Mouse (Mus musculus): ENCODE results near the gene Mark4. TPM values are rescaled to one million over a fixed set of nuclear protein-coding genes. Genes with fewer than 3 reads are reported as not detected.

Mark4 gene
- polyA plus RNA-seq, 1 experiment from 2014 or later = 3.8 TPM

DNA sequence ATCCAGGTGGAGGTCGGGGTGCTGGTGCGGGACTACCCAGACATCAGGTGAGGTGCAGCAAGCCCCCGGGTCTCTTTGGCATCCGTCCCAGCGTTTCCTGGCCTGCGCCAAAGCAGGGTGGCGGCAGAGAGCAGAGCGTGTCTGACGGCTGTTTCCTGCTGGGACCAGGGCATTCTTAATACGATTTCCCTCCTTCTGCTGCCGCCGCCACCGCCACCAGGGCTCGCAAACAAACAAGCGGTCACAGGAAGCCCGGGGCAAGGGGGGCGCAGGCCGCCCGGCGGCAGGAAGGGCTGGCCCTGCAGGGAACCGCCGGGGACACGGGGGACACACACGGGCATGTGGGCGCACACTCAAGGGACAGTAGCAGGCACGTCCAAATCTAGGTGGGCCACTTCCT lies 33.1 kb upstream of the Mark4 start:
- no peak overlapping the region for H3K9ac ChIP-seq
- H3K4me1 ChIP-seq = peaks cover 19% of the 10 kb centered on the region
- no peaks in the 10 kb centered on the region for H3K9me3 ChIP-seq (replicated peaks)
- no peak overlapping the region for H3K27ac ChIP-seq
- H3K4me3 ChIP-seq = 0 out of 2 replicates have a peak overlapping the region, but pooled peaks have one; percentile 1
- H3K27me3 ChIP-seq (replicated peaks) = peaks cover 39% of the 10 kb centered on the region
- no peaks in the 10 kb centered on the region for H3K36me3 ChIP-seq
- H3K4me2 ChIP-seq = peak overlapping the region; percentile 36
- WGBS (ENCODE audit: insufficient replicate concordance) = 46% methylated on average over 25 of the region's 26 CpGs
- no peak for ATAC-seq

DNA sequence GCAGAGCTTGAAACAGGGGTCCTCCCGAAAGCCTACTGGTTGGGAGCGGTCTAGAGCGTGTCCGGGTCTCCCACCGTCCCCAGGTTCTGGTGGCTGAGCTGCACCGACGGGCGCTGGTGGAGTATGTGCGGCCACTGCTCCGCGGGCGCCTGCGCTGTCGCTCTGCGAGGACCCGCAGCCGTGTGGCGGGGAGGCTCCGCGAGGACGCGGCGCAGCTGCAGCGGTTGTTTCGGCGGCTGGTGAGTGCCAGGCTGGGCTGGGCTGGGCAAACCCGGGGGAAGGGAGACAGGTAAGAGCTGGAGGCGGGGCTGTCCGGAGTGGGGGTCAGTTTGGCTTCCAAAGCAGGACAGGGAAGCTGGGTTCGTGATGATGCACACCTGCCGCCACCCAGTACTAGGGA lies 30.9 kb upstream of the Mark4 start:
- peak overlapping the region; percentile 13; the same call in 1 of the 2 replicates for H3K4me2 ChIP-seq
- H3K9me3 ChIP-seq (replicated peaks) = no peaks in the 10 kb centered on the region
- no peak overlapping the region for H3K27ac ChIP-seq
- ATAC-seq = no peak
- no peak overlapping the region for H3K4me3 ChIP-seq
- WGBS (ENCODE audit: insufficient replicate concordance) = 61% methylated on average over 31 of the region's 31 CpGs
- H3K27me3 ChIP-seq (replicated peaks) = peaks cover 39% of the 10 kb centered on the region
- H3K4me1 ChIP-seq = peaks cover 12% of the 10 kb centered on the region; the same call in 1 of the 2 replicates
- H3K36me3 ChIP-seq = no peaks in the 10 kb centered on the region
- no peak overlapping the region for H3K9ac ChIP-seq

DNA sequence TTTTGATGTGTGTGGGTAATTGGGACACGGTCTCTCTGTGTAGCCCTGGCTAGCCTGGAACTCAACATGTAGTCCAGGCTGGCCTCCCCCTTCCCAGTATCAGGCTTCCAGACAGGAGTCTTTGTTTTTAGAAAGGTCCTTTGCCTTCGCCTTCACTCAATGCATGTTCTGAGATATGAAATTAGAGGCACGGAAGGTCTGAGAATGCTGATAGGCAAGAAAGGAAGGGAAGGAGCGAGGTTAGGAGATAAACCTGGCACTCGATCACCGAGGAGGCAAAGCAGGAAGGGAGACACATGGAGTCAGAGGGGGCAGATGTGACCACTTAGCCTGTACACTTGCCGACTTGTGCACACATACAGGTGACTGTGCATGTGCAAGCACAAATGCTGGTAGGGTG lies 27.9 kb upstream of the Mark4 start:
- Histone ChIP-seq H3K4me1 (0 out of 2 replicates have a peak, but pooled peaks cover 6% of the 10 kb centered on the region), H3K9ac (no peak overlapping the region), H3K36me3 (no peaks in the 10 kb centered on the region), H3K27me3 (replicated peaks) (peaks cover 32% of the 10 kb centered on the region), H3K4me3 (no peak overlapping the region), H3K4me2 (no peak overlapping the region), H3K9me3 (replicated peaks) (no peaks in the 10 kb centered on the region), H3K27ac (no peak overlapping the region)
- ATAC-seq = no peak
- WGBS (ENCODE audit: insufficient replicate concordance) = 38% methylated on average over 7 of the region's 7 CpGs

DNA sequence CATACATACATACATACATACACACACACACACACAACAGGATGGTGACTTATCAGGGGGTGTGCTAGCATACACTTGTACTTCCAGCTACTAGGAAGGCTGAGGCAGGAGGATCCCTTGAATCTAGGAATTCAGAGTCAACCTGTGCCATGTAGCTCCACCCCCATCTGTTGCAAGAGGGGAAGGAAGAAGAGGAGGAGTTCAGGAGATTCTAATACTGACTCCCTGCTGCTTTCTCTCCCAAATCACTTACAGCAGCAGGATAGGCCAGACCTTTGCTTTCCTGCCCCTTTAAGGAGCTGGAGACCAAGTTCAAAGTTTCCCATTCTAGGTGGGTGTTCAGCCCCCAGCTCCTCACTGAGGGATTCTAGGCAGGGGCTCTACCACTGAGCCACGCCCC lies 26.9 kb upstream of the Mark4 start:
- 100% methylated on average over 1 of the region's 1 CpGs for WGBS (ENCODE audit: insufficient replicate concordance)
- no peak for ATAC-seq
- Histone ChIP-seq H3K36me3 (no peaks in the 10 kb centered on the region), H3K4me1 (0 out of 2 replicates have a peak, but pooled peaks cover 6% of the 10 kb centered on the region), H3K4me2 (no peak overlapping the region), H3K27me3 (replicated peaks) (peaks cover 23% of the 10 kb centered on the region), H3K9ac (no peak overlapping the region), H3K27ac (no peak overlapping the region), H3K9me3 (replicated peaks) (no peaks in the 10 kb centered on the region), H3K4me3 (no peak overlapping the region)

DNA sequence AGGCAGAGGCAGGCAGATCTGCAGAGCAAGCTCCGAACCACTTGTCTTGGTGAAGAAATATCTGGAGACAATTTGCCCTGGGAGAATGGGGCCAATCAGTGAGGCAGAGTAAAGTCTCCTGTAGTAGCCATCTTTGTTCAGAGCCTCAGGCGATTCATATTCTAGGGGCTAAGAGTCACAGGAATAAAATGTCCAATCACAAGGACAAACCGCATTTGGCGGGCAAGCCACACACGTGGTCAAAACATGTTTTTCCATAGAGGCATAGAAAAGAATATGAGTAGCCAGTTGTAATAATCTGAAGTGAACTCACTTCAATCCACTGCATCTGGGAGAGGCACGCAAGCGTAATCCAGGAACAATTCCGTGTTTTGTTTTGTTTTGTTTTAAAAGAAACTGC lies 24.7 kb upstream of the Mark4 start:
- WGBS (ENCODE audit: insufficient replicate concordance) = 78% methylated on average over 8 of the region's 8 CpGs
- H3K9me3 ChIP-seq (replicated peaks) = no peaks in the 10 kb centered on the region

DNA sequence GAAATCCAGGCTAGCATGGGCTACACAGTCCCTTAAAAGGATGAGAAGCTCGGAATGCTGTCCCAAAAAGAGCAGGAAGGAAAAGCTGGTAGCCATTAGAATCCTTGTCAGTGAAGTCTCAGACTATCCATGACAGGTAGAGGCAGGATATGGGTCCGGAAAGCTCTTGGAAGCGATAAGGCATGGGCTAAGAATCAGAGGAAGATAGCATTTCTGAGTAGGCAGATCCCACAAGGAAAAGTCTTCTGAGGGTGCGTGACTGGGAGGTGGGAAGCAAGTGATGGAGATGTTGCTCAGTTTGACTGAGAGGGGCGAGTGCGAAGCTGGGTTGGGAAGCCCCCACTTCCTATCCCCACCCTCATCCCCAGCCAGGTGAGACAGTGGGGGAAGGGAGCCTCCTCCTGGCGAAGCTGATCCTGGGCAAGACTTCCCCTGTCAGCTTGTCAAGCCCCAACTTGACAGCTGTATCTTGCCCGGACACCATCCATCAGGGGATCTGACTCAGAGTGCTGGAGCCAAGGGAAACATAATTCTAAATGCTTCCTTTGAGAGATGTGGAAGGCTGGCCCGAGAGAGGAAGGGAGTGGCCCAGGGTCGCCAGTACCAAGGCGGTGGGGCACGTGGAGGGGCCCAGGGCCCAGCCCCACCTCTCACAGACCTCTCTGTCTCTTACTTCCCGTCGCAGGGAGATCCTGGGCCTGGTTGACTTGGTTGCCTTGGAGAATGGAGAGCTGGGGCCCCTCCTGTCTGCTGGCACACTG lies 19.2 kb upstream of the Mark4 start:
- H3K27me3 ChIP-seq (replicated peaks) = peaks cover 32% of the 10 kb centered on the region
- ATAC-seq = no peak
- H3K9ac ChIP-seq = no peak overlapping the region
- no peak overlapping the region for H3K27ac ChIP-seq
- 23% methylated on average over 14 of the region's 14 CpGs for WGBS (ENCODE audit: insufficient replicate concordance)
- H3K4me3 ChIP-seq = no peak overlapping the region
- peaks cover 30% of the 10 kb centered on the region for H3K4me1 ChIP-seq
- H3K36me3 ChIP-seq = peaks cover 5% of the 10 kb centered on the region; the same call in 1 of the 2 replicates
- no peak overlapping the region for H3K4me2 ChIP-seq
- H3K9me3 ChIP-seq (replicated peaks) = no peaks in the 10 kb centered on the region

More for the DNA sequence above, 24.7 kb upstream of the Mark4 start:
- no peak overlapping the region for H3K9ac ChIP-seq
- peaks cover 7% of the 10 kb centered on the region; the same call in 1 of the 2 replicates for H3K27me3 ChIP-seq (replicated peaks)
- no peak for ATAC-seq
- no peaks in the 10 kb centered on the region for H3K36me3 ChIP-seq
- no peak overlapping the region for H3K4me3 ChIP-seq
- H3K4me1 ChIP-seq = peaks cover 13% of the 10 kb centered on the region; the same call in 1 of the 2 replicates
- H3K27ac ChIP-seq = no peak overlapping the region
- no peak overlapping the region for H3K4me2 ChIP-seq

DNA sequence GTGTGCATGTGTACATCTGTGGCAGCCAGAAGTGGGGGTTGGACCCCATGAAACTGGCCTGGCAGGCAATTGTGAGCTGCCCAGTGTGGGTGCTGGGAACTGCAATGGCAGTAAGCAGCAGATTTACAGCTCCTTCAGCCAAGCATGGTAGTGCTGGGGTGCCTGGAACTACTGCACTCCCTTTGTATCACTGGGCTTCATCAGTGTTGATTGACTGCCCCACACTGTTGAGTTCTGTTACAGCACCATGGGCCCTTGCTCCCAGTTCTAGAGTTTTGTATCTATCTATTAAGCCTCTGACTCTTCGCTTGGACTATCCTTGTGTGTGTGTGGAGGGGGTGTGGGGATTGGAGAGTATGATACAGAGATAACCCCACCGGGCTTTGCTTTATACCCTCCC lies 18.5 kb upstream of the Mark4 start:
- H3K4me3 ChIP-seq = no peak overlapping the region
- no peak for ATAC-seq
- H3K27me3 ChIP-seq (replicated peaks) = peaks cover 39% of the 10 kb centered on the region
- peaks cover 5% of the 10 kb centered on the region; the same call in 1 of the 2 replicates for H3K36me3 ChIP-seq
- no peak overlapping the region for H3K27ac ChIP-seq
- H3K9me3 ChIP-seq (replicated peaks) = no peaks in the 10 kb centered on the region
- 34% methylated on average over 2 of the region's 2 CpGs for WGBS (ENCODE audit: insufficient replicate concordance)
- H3K4me1 ChIP-seq = peaks cover 32% of the 10 kb centered on the region
- H3K4me2 ChIP-seq = no peak overlapping the region
- no peak overlapping the region for H3K9ac ChIP-seq

DNA sequence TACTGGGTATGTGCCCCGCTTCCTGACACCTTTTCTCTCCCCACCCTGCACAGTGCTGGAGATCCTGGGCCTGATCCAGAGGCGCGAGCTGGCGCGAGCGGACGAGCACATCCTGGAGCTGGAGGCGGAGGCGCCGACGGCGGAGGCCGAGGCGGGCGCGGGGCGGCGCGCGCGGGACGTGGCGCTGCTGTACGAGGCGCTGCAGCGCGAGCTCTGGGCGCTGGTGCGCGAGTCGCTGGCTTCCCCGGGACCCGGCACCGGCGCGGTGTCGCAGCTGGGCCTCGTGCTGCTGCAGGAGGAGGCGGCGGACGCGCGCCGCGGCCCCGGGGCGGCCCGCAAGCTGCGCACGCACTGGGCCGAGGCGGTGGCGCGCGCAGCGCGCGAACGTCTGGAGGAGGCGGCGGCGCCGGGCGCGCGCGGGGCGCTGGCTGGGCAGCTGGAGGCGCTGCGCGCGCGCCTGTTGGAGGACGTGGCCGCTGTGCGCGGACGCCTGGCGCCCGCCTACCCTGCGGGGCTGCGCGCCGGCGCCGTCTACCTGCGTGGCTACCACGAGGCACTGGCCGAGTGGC lies 15.3 kb upstream of the Mark4 start:
- ATAC-seq = peak; percentile 31
- H3K4me2 ChIP-seq = peak overlapping the region; percentile 73
- peaks cover 5% of the 10 kb centered on the region; the same call in 1 of the 2 replicates for H3K36me3 ChIP-seq
- H3K4me1 ChIP-seq = peaks cover 49% of the 10 kb centered on the region
- peak overlapping the region; percentile 59 for H3K9ac ChIP-seq
- peak overlapping the region; percentile 22 for H3K27ac ChIP-seq
- 20% methylated on average over 53 of the region's 89 CpGs for WGBS (ENCODE audit: insufficient replicate concordance)
- peaks cover 65% of the 10 kb centered on the region for H3K27me3 ChIP-seq (replicated peaks)
- H3K9me3 ChIP-seq (replicated peaks) = no peaks in the 10 kb centered on the region
- peak overlapping the region; percentile 58 for H3K4me3 ChIP-seq

DNA sequence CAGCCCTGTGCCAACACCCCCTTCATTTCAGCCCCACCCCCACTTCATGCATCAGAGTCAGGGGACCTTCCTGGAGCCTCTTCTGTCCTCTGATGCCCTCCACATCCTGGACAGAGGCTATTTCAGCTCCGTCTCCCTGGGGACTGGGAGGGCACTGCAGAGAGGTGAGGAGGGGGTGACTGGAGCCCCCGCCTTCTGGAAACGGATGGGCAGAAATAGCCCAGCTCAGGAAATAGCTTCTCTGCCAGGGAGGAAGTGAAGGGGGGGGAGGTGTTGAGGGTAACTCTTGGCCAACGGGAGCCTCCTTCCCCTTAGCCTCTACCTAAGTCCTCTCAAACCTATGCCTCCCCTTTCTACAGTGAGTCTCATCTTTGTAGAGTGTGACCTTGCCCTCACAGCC lies 13.8 kb upstream of the Mark4 start:
- Histone ChIP-seq H3K9ac (no peak overlapping the region), H3K4me1 (peaks cover 46% of the 10 kb centered on the region), H3K27me3 (replicated peaks) (peaks cover 68% of the 10 kb centered on the region), H3K4me3 (no peak overlapping the region), H3K4me2 (peak overlapping the region; percentile 73), H3K27ac (peak overlapping the region; percentile 18), H3K9me3 (replicated peaks) (no peaks in the 10 kb centered on the region), H3K36me3 (peaks cover 5% of the 10 kb centered on the region; the same call in 1 of the 2 replicates)
- WGBS (ENCODE audit: insufficient replicate concordance) = 22% methylated on average over 4 of the region's 4 CpGs
- ATAC-seq = peak; percentile 37

DNA sequence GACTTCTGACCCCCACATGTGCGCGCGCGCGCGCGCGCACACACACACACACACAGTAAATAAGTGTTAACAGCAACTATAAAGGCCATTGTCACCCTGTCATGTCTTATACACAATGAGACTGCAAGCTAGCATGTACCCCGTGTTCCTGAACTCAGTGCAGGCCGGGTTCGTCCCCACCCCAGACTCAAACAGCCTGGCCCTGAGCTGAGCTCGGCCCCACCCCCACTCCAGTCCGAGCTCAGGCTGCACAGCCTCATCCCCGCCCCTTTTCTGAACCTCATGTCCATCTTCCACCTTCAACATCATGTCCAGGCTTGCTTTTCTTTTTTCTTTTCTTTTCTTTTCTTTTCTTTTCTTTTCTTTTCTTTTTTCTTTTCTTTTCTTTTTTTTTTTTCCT lies 11.7 kb upstream of the Mark4 start:
- WGBS (ENCODE audit: insufficient replicate concordance) = 45% methylated on average over 14 of the region's 14 CpGs
- Histone ChIP-seq H3K9ac (no peak overlapping the region), H3K36me3 (peaks cover 5% of the 10 kb centered on the region; the same call in 1 of the 2 replicates), H3K4me3 (no peak overlapping the region), H3K4me1 (peaks cover 51% of the 10 kb centered on the region), H3K9me3 (replicated peaks) (no peaks in the 10 kb centered on the region), H3K27ac (no peak overlapping the region), H3K27me3 (replicated peaks) (peaks cover 71% of the 10 kb centered on the region), H3K4me2 (peak overlapping the region; percentile 18; the same call in 1 of the 2 replicates)
- ATAC-seq = no peak

DNA sequence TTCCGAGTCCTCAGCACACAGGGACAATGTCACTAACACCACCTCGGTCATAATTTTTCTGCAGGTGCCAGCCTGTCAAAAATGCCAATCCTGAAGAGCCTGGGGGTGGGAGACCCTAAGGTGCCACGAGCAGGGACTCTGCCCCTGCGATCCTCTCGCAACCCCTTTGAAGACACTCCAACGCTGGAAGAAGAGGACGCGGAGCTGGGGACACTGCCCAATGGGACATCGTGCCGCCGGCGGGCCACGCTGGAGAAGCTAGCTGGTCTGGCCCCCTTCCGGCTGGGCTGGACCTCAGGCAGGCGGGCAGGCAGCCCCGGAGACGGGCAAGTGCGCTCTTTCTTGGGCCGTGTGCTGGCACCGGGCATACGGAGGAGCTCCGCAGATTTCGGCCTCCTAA lies 10.8 kb upstream of the Mark4 start:
- peaks cover 57% of the 10 kb centered on the region for H3K4me1 ChIP-seq
- no peaks in the 10 kb centered on the region for H3K9me3 ChIP-seq (replicated peaks)
- no peak overlapping the region for H3K9ac ChIP-seq
- H3K27ac ChIP-seq = no peak overlapping the region
- H3K27me3 ChIP-seq (replicated peaks) = peaks cover 71% of the 10 kb centered on the region
- no peak overlapping the region for H3K4me2 ChIP-seq
- H3K36me3 ChIP-seq = no peaks in the 10 kb centered on the region
- WGBS (ENCODE audit: insufficient replicate concordance) = 72% methylated on average over 23 of the region's 23 CpGs
- no peak overlapping the region for H3K4me3 ChIP-seq
- ATAC-seq = no peak

DNA sequence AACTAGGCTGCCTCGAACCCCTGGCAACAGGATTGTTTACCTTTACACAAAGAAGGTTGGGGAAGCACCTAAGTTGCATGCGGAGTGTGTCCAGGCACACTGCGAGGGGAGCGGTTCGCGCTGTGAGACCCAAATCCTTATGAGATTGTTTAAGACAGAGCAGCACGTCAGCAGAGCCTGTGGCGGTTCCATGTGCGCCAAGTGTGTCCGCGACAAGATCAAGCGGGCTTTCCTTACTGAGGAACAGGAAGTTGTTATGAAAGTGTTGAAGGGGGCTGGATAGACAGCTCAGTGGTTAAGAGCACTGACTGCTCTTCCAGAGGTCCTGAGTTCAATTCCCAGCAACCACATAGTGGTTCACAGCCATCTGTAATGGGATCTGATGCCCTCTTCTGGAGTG lies 9.7 kb upstream of the Mark4 start:
- Histone ChIP-seq H3K27ac (0 out of 2 replicates have a peak overlapping the region, but pooled peaks have one; percentile 33), H3K9ac (no peak overlapping the region), H3K9me3 (replicated peaks) (no peaks in the 10 kb centered on the region), H3K4me1 (peaks cover 50% of the 10 kb centered on the region), H3K27me3 (replicated peaks) (peaks cover 59% of the 10 kb centered on the region), H3K4me2 (peak overlapping the region; percentile 8; the same call in 1 of the 2 replicates), H3K36me3 (no peaks in the 10 kb centered on the region), H3K4me3 (no peak overlapping the region)
- WGBS (ENCODE audit: insufficient replicate concordance) = 60% methylated on average over 12 of the region's 12 CpGs
- no peak for ATAC-seq
